Mouse (Mus musculus) bone marrow macrophage, adult 2 months (primary cell): ENCODE data around the gene Znfx1. TPM values are rescaled to one million over a fixed set of nuclear protein-coding genes. Genes with fewer than 3 reads are reported as not detected.

Experiments used
- H3K27ac ChIP-seq: 2 replicates; pipeline ENCODE4 v1.5.1; 2012; ENCODE audit warnings: low read depth, low read length; ENCODE audit not compliant: insufficient read depth
- H3K4me1 ChIP-seq: 2 replicates; pipeline ENCODE4 v1.6.1; 2012; ENCODE audit warnings: low read length; ENCODE audit not compliant: control insufficient read depth, insufficient read depth
- H3K4me3 ChIP-seq: 2 replicates; pipeline ENCODE4 v1.5.1; 2012; ENCODE audit warnings: mild to moderate bottlenecking, low read length, moderate library complexity; ENCODE audit not compliant: insufficient read depth
- CTCF ChIP-seq: IDR thresholded peaks from 2 replicates; pipeline ENCODE4 v1.5.1; 2012; ENCODE audit warnings: low read depth, mild to moderate bottlenecking, low read length, moderate library complexity
- POLR2A ChIP-seq: IDR thresholded peaks from 2 replicates; pipeline ENCODE4 v1.6.1; 2012; ENCODE audit warnings: mild to moderate bottlenecking, low read depth, low read length, borderline replicate concordance
- polyA plus RNA-seq: library from polyadenylated mRNA; stranded (reverse); fragments of >200 nt; gene quantifications from 2 replicates; pipeline ENCODE4 v1.2.4, GENCODE M21; 2012; ENCODE audit not compliant: missing spikeins, insufficient read depth, insufficient read length

The Znfx1 gene
- polyA plus RNA-seq = 91.4 and 108 TPM in 2 replicates

DNA sequence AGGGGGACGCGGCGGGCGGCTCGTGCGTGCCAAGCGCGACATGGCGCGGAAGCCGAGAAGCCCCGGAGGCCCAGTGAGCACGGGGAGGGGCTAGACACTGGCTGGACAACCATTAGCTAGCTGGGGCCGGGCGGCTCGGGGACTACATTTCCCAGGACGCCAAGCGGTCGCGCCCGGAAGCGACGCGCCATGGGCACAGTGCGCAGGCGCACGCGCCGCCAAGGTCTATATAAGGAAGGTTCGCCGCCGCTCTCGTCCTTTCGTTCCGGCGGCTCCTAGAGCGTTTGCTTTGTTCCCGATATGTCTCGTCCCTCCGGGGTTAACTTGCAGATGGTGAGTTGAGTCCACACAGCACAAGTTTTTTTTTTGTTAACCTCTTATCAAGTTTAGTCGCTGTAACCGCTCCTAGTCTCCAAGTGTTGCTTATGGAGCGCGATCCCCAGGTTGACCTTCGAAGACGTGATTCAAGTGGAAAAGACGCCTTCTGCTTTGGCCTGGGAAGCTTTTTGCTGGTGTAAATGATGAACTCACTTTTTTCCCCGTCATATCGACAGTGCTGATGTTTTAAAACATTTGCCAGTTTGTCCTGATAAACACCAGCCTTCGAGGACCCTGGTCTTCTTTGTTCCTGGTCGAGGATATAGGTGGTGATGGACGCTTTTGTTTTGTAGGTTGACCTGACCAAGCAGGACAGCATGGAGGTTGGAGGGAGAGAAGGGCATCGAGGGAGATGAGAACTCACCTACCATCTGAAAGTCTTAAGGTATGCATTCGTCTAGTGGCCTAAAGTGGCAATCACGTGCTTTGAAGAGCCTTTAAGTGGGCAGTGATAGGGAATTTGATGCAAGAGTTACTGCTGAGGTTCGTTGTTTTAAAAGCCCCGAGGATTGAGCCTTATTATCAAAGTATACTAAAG lies at the start of gene Znfx1:
Gene Znfx1 (minus strand): TSS at position 51 of the 916 bp plus-strand sequence.
- H3K4me3 ChIP-seq = peak within 1 kb of the TSS; percentile 90
- peak within 1 kb of the TSS; percentile 99 for H3K27ac ChIP-seq
- peaks cover 27% of the 10 kb centered on the region for H3K4me1 ChIP-seq
- TF ChIP-seq CTCF = no peak
- peak; percentile 98 for TF ChIP-seq POLR2A

DNA sequence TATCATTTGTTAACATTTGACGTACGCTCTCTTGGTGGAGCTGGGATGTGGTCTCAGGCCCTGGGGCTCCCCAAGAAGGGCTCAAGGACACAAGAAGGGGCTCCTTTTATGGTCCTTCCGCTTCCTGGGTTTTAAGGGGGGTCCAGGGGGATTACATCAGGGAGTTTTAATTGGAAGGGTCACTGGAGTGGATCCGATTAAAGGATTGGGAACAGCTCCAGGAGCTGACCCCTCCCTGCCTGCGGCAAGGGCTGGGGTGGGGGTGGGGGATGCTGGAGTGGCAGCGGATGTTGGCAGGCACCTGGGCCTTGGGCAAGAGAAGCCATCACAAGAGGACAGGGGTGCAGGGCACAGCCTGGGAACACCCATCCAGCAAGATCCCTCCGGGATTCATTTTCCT lies 49.4 kb upstream of the Znfx1 start:
- no peak for TF ChIP-seq CTCF
- TF ChIP-seq POLR2A = no peak

DNA sequence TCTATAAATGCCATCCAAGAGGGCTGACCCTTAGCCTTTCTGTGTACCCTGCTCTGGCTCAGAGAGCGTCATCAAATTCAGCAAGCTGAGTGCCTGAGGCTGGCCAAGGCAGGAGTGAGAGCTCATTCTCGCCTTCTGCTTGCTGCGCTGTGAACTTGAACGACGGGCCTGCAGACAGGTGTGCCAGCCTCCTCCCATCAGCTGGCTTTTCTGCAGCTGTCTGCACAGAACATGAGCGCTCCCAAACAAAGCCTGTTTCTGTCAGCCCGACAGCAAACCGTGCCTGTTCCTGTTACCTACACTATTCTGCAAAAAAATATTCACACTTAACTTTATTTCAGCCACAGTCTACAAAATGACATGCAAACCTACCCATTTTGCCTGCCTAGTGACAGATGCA lies 46.7 kb upstream of the Znfx1 start:
- no peak overlapping the region for H3K4me3 ChIP-seq

More for the DNA sequence above, 49.4 kb upstream of the Znfx1 start:
- H3K4me3 ChIP-seq = no peak overlapping the region
- H3K4me1 ChIP-seq = no peaks in the 10 kb centered on the region
- H3K27ac ChIP-seq = no peak overlapping the region

DNA sequence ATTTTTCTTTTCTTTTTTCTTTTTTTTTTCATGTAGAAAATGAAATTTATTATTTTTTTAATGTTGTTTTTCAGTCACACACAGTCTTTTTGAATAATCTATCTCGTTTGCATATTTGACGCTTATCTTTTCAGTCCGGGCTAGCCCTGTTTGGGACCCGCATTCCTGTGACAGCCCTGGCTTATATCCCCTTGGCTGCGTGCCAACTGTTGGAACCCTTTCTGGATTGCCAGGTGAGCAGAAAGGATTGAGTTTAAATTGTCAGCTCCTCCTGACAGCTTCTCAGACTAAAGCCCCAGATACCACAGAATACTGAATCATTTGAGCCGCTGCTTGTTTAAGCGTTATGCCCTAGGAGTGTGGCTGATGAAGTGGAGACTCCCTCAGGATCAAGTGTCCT lies 40.7 kb upstream of the Znfx1 start:
- TF ChIP-seq CTCF = no peak
- no peak for TF ChIP-seq POLR2A
- no peak overlapping the region for H3K4me3 ChIP-seq
- peaks cover 11% of the 10 kb centered on the region for H3K4me1 ChIP-seq
- H3K27ac ChIP-seq = no peak overlapping the region

More for the DNA sequence above, 46.7 kb upstream of the Znfx1 start:
- H3K4me1 ChIP-seq = no peaks in the 10 kb centered on the region
- no peak overlapping the region for H3K27ac ChIP-seq
- TF ChIP-seq CTCF = no peak
- TF ChIP-seq POLR2A = no peak

DNA sequence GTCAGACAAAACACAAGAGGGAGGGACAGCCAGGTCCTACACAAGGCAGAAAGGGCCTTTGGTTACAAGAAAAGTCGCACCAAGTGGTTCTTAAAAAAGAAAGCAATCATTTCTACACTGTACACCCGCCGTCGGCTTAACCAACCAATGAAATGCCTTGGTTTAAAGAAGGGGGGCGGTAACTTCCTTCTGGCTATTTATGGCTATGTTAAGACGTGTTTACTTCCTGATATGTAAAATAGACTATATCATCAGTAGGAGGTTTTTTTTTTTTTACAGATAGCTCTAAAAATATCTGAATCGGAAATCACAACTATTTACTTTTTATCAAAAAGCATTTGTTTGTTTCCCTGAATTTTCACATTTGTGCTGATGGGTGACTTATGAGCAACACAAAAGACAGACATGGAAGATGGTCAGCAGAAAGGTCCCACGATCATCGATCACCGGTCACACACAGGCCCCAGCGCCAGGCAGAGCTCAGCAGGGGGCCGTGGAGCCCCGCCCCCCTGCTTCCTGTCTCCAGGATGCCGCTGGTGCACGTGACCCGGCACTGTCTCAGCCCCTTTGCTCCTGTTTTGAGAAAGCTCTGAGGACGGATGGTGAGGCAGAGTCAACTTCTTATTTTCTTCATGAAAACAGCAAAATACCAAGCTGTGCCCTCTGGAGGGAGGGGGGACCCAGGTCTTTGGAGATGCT lies 39.1 kb upstream of the Znfx1 start:
- Histone ChIP-seq H3K4me1 (peaks cover 11% of the 10 kb centered on the region), H3K4me3 (peak overlapping the region; percentile 48), H3K27ac (peak overlapping the region; percentile 68)
- no peak for TF ChIP-seq CTCF

DNA sequence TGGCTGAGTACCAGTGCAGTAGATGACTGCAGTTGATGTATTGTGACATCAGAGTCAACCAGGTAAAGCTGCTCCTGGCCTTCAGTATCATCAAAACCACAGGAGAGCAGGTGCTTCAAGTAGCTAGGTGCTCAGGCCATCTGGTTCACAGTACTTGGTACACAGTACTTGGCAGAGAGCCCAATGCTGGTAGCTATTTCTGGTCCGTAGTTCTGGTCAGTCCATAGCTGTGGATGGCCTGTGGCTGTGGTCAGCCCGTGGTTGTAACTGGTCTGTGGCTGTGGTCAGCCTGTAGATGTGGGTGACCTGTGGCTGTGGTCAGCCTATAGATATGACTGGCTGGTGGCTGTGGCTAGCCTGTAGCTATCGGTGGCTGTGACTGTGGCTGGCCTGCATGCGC lies 31.9 kb upstream of the Znfx1 start:
- H3K4me1 ChIP-seq = peaks cover 19% of the 10 kb centered on the region
- H3K4me3 ChIP-seq = no peak overlapping the region
- no peak overlapping the region for H3K27ac ChIP-seq
- no peak for TF ChIP-seq CTCF
- no peak for TF ChIP-seq POLR2A

DNA sequence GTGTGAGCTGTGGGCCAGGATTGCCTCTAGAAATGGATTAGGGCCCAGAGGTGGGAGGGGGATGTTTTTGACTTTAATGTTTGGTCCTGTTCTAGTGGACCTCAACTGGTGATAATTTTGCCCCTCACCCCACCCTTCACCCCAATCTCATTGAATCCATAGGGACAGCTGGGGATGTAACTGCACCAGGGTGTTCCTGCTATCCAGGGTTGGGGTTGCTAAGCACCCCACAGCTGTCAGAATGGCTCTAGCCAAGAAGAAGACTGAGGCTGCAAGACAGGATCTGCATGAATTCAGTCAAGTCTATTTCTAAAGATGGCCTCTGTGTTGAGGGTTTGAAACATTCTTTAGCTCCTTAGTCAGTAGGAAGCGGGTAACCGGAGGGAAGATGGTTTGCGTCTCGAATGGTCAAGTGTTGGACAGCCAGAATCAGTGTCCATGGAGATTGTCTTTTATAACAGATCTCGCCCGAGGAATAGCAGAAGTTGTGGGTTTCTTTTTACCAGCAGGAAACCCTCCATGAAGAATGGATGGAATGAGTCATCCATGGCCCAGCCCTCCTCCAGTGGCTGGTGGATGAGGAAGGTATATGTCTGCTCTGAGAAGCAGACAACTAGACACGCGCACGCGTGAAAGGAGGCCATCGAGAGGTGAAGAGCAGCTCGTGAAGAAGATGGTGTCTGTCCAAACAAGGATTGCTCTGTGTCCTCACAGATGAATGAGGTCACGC lies 30.5 kb upstream of the Znfx1 start:
- TF ChIP-seq POLR2A (no peak), CTCF (no peak)
- peak overlapping the region; percentile 61 for H3K27ac ChIP-seq
- H3K4me3 ChIP-seq = no peak overlapping the region
- peaks cover 19% of the 10 kb centered on the region for H3K4me1 ChIP-seq

DNA sequence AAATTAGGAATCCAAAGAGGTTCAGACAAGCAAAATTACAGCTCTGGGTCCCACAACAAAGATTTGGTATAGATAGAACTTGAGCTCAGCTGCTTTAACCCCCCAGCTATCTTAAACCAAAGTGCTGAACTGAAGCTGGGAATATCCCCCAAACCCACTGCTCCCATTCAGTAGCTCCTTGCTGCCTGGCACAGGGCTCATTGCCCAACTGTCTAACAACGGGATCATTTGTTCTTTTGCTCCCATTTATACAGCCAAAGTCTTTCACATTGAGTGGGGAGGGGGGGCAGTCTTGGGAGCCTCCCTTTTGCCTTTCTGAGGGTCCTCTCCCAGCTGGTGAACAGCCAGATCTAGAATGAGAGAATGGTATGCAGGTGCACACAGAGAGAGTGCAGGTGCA lies 27.5 kb upstream of the Znfx1 start:
- H3K27ac ChIP-seq = no peak overlapping the region
- H3K4me1 ChIP-seq = peaks cover 19% of the 10 kb centered on the region
- TF ChIP-seq CTCF (no peak), POLR2A (no peak)
- no peak overlapping the region for H3K4me3 ChIP-seq

DNA sequence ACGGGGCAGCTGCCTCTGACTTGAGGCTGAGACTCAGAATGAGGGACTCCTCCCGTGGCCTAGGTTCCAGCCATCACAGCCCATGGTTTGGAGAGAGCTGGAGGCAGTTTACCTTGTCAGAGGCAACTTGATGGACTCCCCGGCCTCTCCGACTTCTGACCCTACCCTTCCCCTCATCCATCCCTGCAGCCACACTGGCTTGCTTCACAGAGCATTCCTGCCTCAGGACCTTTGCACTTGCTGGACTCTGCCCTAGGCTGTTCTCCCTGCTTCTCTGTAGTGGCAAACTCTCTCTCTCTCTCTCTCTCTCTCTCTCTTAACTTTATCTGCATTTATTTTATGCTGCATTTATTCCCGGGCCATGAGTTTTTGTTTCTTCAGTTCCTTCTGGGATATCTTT lies 24.0 kb upstream of the Znfx1 start:
- Histone ChIP-seq H3K4me1 (no peaks in the 10 kb centered on the region), H3K4me3 (no peak overlapping the region), H3K27ac (no peak overlapping the region)
- TF ChIP-seq CTCF (no peak), POLR2A (no peak)
